8 mouse cellular contexts compared by ENCODE assay signal in the genomic region with DNA sequence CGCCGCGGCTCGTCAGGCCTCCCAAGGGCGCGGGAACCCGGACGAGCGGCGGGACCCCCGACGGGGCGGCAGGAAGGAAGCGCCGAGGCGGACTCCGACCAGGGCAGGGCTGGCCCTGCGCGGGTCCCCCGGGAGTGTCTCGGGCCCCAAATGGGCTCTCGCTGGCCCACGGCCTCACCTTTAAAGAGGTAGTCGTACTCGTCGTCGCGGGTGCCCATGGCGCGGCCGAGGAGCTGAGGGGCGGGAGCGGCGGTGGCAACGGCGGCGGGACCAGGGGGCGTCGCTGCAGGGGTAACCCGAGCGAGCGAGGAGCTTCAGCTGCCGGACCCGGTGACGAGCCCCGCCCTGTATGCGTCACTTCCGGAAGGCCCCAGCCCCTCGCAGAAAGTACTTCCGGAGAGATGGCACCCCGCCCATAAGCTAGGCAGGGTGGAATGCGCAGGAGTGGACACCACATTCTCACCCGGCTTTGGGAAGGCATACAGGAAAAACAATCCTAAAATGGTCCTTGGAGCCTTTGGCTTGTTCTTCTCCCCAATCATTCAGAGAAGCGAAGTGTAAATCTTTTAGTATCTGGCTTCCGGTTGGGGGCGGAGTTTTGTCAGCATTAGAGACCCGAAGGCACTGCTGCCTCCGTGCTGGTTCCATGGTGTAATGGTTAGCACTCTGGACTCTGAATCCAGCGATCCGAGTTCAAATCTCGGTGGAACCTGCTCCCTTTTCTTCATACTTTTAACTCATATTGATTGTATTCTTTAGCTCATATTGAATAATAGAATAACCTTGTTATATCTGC. TPM values are rescaled to one million over a fixed set of nuclear protein-coding genes. Genes with fewer than 3 reads are reported as not detected.
A peak's percentile ranks its signal among the peaks of the same experiment; 100 is the strongest.
DNase-seq lines count a peak whose midpoint lies in the region; ATAC-seq and TF ChIP-seq lines count a peak whose summit lies in the region.

Rab11a (minus strand) TSS at position 353 of the 796 bp plus-strand sequence.

- TF ChIP-seq EP300 in heart, postnatal 0 days (IDR thresholded peaks at IDR 0.05; ENCODE audit: low read depth): peak; percentile 78

- H3K4me1 ChIP-seq in E14TG2a.4 (replicated peaks; ENCODE audit: low read depth, low read length): peaks cover 39% of the 10 kb centered on the region
- peaks cover 8% of the 10 kb centered on the region for H3K4me1 ChIP-seq in forebrain, embryonic 12.5 days
- peaks cover 4% of the 10 kb centered on the region; the same call in 1 of the 2 replicates for H3K4me1 ChIP-seq in heart, postnatal 0 days (ENCODE audit: control insufficient read depth, insufficient read depth)
- peaks cover 8% of the 10 kb centered on the region for H3K4me1 ChIP-seq in liver, embryonic 16.5 days (ENCODE audit: control insufficient read depth, low read depth, low read length)
- H3K4me1 ChIP-seq in neural tube, embryonic 13.5 days (replicated peaks): peaks cover 12% of the 10 kb centered on the region
- H3K4me1 ChIP-seq in testis, adult 2 months (ENCODE audit: control insufficient read depth, insufficient read depth, low read length): no peaks in the 10 kb centered on the region; the same call in 1 of the 2 replicates

- H3K4me2 ChIP-seq in forebrain, embryonic 12.5 days: peak within 1 kb of the TSS; percentile 63
- peak within 1 kb of the TSS; percentile 84 for H3K4me2 ChIP-seq in heart, postnatal 0 days (ENCODE audit: low read depth, low read length)
- peak within 1 kb of the TSS; percentile 88 for H3K4me2 ChIP-seq in liver, embryonic 16.5 days (ENCODE audit: low read depth, low read length)
- H3K4me2 ChIP-seq in neural tube, embryonic 13.5 days: peak within 1 kb of the TSS; percentile 74

- WGBS in forebrain, embryonic 12.5 days: 1% methylated on average over 56 of the region's 61 CpGs
- under 1% methylated on average over 61 of the region's 61 CpGs for WGBS in heart, postnatal 0 days
- under 1% methylated on average over 59 of the region's 61 CpGs for WGBS in liver, embryonic 16.5 days (ENCODE audit: insufficient replicate concordance)
- WGBS in neural tube, embryonic 13.5 days: under 1% methylated on average over 56 of the region's 61 CpGs

- peak; percentile 92 for DNase-seq in c-Kit-positive CD71-positive TER-119-positive erythroid progenitor cells, embryonic 14.5 days (ENCODE audit: low spot score)
- DNase-seq in heart, postnatal 0 days (ENCODE audit: low spot score): peak; percentile 92
- DNase-seq in kidney, postnatal 4 days: peak; percentile 99

- H3K27me3 ChIP-seq in E14TG2a.4 (ENCODE audit: insufficient read depth, low read length): no peaks in the 10 kb centered on the region
- no peaks in the 10 kb centered on the region for H3K27me3 ChIP-seq in forebrain, embryonic 12.5 days
- no peaks in the 10 kb centered on the region for H3K27me3 ChIP-seq in heart, postnatal 0 days (ENCODE audit: control insufficient read depth, insufficient read depth, low read length)
- no peaks in the 10 kb centered on the region for H3K27me3 ChIP-seq in liver, embryonic 16.5 days (ENCODE audit: control insufficient read depth, insufficient read depth, low read depth, low read length)
- no peaks in the 10 kb centered on the region for H3K27me3 ChIP-seq in neural tube, embryonic 13.5 days
- H3K27me3 ChIP-seq in testis, adult 2 months (ENCODE audit: control insufficient read depth, insufficient read depth, low read length): no peaks in the 10 kb centered on the region

- peak within 1 kb of the TSS; percentile 93 for H3K27ac ChIP-seq in forebrain, embryonic 12.5 days
- H3K27ac ChIP-seq in heart, postnatal 0 days (ENCODE audit: low read depth): peak within 1 kb of the TSS; percentile 98
- peak within 1 kb of the TSS; percentile 94 for H3K27ac ChIP-seq in liver, embryonic 16.5 days (ENCODE audit: low read length)
- peak within 1 kb of the TSS; percentile 95 for H3K27ac ChIP-seq in neural tube, embryonic 13.5 days (replicated peaks)
- H3K27ac ChIP-seq in testis, adult 2 months (ENCODE audit: control insufficient read depth, insufficient read depth, low read depth, low read length): peak within 1 kb of the TSS; percentile 91

- TF ChIP-seq POLR2A in testis, adult 2 months (IDR thresholded peaks at IDR 0.05; ENCODE audit: control insufficient read depth, low read depth, low read length): peak; percentile 89

- H3K4me3 ChIP-seq in E14TG2a.4 (replicated peaks; ENCODE audit: low read length): peak within 1 kb of the TSS; percentile 99
- peak within 1 kb of the TSS; percentile 98 for H3K4me3 ChIP-seq in forebrain, embryonic 12.5 days (replicated peaks)
- H3K4me3 ChIP-seq in heart, postnatal 0 days (ENCODE audit: low read depth, low read length): peak within 1 kb of the TSS; percentile 98
- peak within 1 kb of the TSS; percentile 96 for H3K4me3 ChIP-seq in liver, embryonic 16.5 days (ENCODE audit: low read depth, low read length)
- H3K4me3 ChIP-seq in neural tube, embryonic 13.5 days: peak within 1 kb of the TSS; percentile 79
- peak within 1 kb of the TSS; percentile 96 for H3K4me3 ChIP-seq in testis, adult 2 months (ENCODE audit: control insufficient read depth, low read depth, low read length)

- no peaks in the 10 kb centered on the region for H3K36me3 ChIP-seq in E14TG2a.4 (ENCODE audit: insufficient read depth, low read length)
- no peaks in the 10 kb centered on the region for H3K36me3 ChIP-seq in forebrain, embryonic 12.5 days (replicated peaks)
- no peaks in the 10 kb centered on the region for H3K36me3 ChIP-seq in heart, postnatal 0 days (replicated peaks; ENCODE audit: control insufficient read depth, insufficient read depth, low read length)
- H3K36me3 ChIP-seq in liver, embryonic 16.5 days (ENCODE audit: control insufficient read depth, insufficient read depth): no peaks in the 10 kb centered on the region
- H3K36me3 ChIP-seq in neural tube, embryonic 13.5 days: no peaks in the 10 kb centered on the region
- H3K36me3 ChIP-seq in testis, adult 2 months (ENCODE audit: control insufficient read depth, insufficient read depth, low read length): no peaks in the 10 kb centered on the region

- TF ChIP-seq CTCF in E14TG2a.4 (conservative IDR thresholded peaks at IDR 0.05; ENCODE audit: low read length): no peak
- 0 out of 2 replicates have a peak, but pooled peaks have one; percentile 15 for TF ChIP-seq CTCF in heart, postnatal 0 days (IDR thresholded peaks at IDR 0.05; ENCODE audit: low read depth)
- TF ChIP-seq CTCF in testis, adult 2 months (IDR thresholded peaks at IDR 0.05; ENCODE audit: control insufficient read depth, insufficient read depth, insufficient replicate concordance, low read depth, low read length): no peak

- H3K9ac ChIP-seq in forebrain, embryonic 12.5 days: peak within 1 kb of the TSS; percentile 90
- H3K9ac ChIP-seq in heart, postnatal 0 days (replicated peaks; ENCODE audit: low read depth, low read length): peak within 1 kb of the TSS; percentile 95
- H3K9ac ChIP-seq in liver, embryonic 16.5 days (ENCODE audit: low read depth, low read length): peak within 1 kb of the TSS; percentile 92
- peak within 1 kb of the TSS; percentile 93 for H3K9ac ChIP-seq in neural tube, embryonic 13.5 days

- no peaks in the 10 kb centered on the region for H3K9me3 ChIP-seq in E14TG2a.4 (ENCODE audit: low read length)
- H3K9me3 ChIP-seq in forebrain, embryonic 12.5 days: no peaks in the 10 kb centered on the region
- no peaks in the 10 kb centered on the region for H3K9me3 ChIP-seq in heart, postnatal 0 days (replicated peaks; ENCODE audit: control insufficient read depth, low read length)
- H3K9me3 ChIP-seq in liver, embryonic 16.5 days (replicated peaks; ENCODE audit: control insufficient read depth, low read length): no peaks in the 10 kb centered on the region
- H3K9me3 ChIP-seq in neural tube, embryonic 13.5 days: no peaks in the 10 kb centered on the region

- peak; percentile 99 for ATAC-seq in forebrain, embryonic 12.5 days (ENCODE audit: low FRiP score)
- peak; percentile 95 for ATAC-seq in heart, postnatal 0 days (ENCODE audit: insufficient read depth, low read depth)
- peak; percentile 94 for ATAC-seq in liver, embryonic 16.5 days (ENCODE audit: low read depth)
- ATAC-seq in neural tube, embryonic 13.5 days (ENCODE audit: low read depth): peak; percentile 98

RNA-seq across cellular contexts. Expression of gene Rab11a, which starts in this region (rescaled TPM):
- polyA plus RNA-seq in forebrain, embryonic 12.5 days (2016; fragmentation: Nextera tagmentation; extraction: Ambion mirVana): 259 and 279 TPM in 2 replicates
- total RNA-seq in heart, postnatal 0 days (2014; rRNA removed; ENCODE audit: low replicate concordance): 101 and 180 TPM in 2 replicates
- polyA plus RNA-seq in heart, postnatal 0 days (2015; fragmentation: Nextera tagmentation; extraction: Ambion mirVana): 424 and 438 TPM in 2 replicates
- 198 and 207 TPM in 2 replicates for polyA plus RNA-seq in liver, embryonic 16.5 days (2015; fragmentation: Nextera tagmentation; extraction: Ambion mirVana)
- 356 and 415 TPM in 2 replicates for polyA plus RNA-seq in neural tube, embryonic 13.5 days (2015; fragmentation: Nextera tagmentation; extraction: Ambion mirVana)
- polyA plus RNA-seq in testis, adult 2 months (2012; rRNA removed): 113 and 127 TPM in 2 replicates

Comparison
In these comparisons a context has a peak if more than half of its experiments do, and no peak if none do; other contexts are left out.
1. Peak in every context shown above with its lines: DNase-seq, ATAC-seq, H3K4me3 ChIP-seq and H3K27ac ChIP-seq.